In genomic region chr5:148697631-148698368, GRCm38 (mm10) we compare ENCODE assay signal across 11 mouse cellular contexts.
DNase-seq lines count a peak whose midpoint lies in the region; ATAC-seq and TF ChIP-seq lines count a peak whose summit lies in the region.
"Had no signal": no experiment of that assay in that cellular context is flagged by ENCODE, and none has a peak within 500 bp of the region (broad histone marks: within the 10 kb centered on the region; RNA-seq: fewer than 3 reads in every experiment).

No protein-coding gene starts in this region.

- H3K4me1 ChIP-seq in lung, postnatal 0 days (ENCODE audit: insufficient read depth, low read depth, low read length) = no peaks in the 10 kb centered on the region
- H3K4me1 ChIP-seq in limb, embryonic 14.5 days (ENCODE audit: control insufficient read depth, insufficient read depth, low read length) = peaks cover 8% of the 10 kb centered on the region

- H3K4me2 ChIP-seq in lung, postnatal 0 days (replicated peaks; ENCODE audit: low read depth, low read length) = no peak overlapping the region
- H3K4me2 ChIP-seq in limb, embryonic 14.5 days (replicated peaks; ENCODE audit: low read depth, low read length, severe bottlenecking) = no peak overlapping the region
- H3K4me2 ChIP-seq: embryonic facial prominence, embryonic 13.5 days; liver, embryonic 12.5 days had no signal

- ATAC-seq in lung, postnatal 0 days = peak; percentile 17; the same call in 1 of the 2 replicates
- ATAC-seq in limb, embryonic 14.5 days (ENCODE audit: low FRiP score, low read depth) = no peak
- ATAC-seq: liver, embryonic 12.5 days had no signal

- peak; percentile 25 for DNase-seq in adrenal gland, adult 8-10 months
- DNase-seq in adrenal gland, adult 18-20 months (ENCODE audit: low spot score in 2 of 2) = no peak
- DNase-seq in heart, postnatal 4 days = peak; percentile 49
- no peak for DNase-seq in heart, adult 11 months
- DNase-seq in lung, postnatal 0 days (ENCODE audit: low spot score) = no peak
- no peak for DNase-seq in lung, postnatal 25 days (ENCODE audit: low spot score)
- no peak for DNase-seq in limb, embryonic 14.5 days (ENCODE audit: low spot score)
- DNase-seq in thymus, postnatal 0 days (ENCODE audit: low spot score) = no peak
- DNase-seq: heart, adult 18-20 months had no signal

- H3K27me3 ChIP-seq in lung, postnatal 0 days (replicated peaks; ENCODE audit: insufficient read depth, low read length) = no peaks in the 10 kb centered on the region
- H3K27me3 ChIP-seq in limb, embryonic 14.5 days (ENCODE audit: control insufficient read depth, insufficient read depth, low read length) = no peaks in the 10 kb centered on the region
- H3K27me3 ChIP-seq: embryonic facial prominence, embryonic 13.5 days; liver, embryonic 12.5 days had no signal

- H3K9me3 ChIP-seq in lung, postnatal 0 days (ENCODE audit: low read length) = no peaks in the 10 kb centered on the region
- H3K9me3 ChIP-seq in limb, embryonic 14.5 days (ENCODE audit: control insufficient read depth, low read length) = no peaks in the 10 kb centered on the region
- H3K9me3 ChIP-seq: liver, embryonic 12.5 days had no signal

- no peak overlapping the region for H3K9ac ChIP-seq in lung, postnatal 0 days (replicated peaks; ENCODE audit: low read depth)
- no peak overlapping the region for H3K9ac ChIP-seq in limb, embryonic 14.5 days (ENCODE audit: low read depth, low read length, severe bottlenecking)
- H3K9ac ChIP-seq: embryonic facial prominence, embryonic 13.5 days; liver, embryonic 12.5 days had no signal

- no peaks in the 10 kb centered on the region for H3K36me3 ChIP-seq in lung, postnatal 0 days (ENCODE audit: insufficient read depth, low read length)
- no peaks in the 10 kb centered on the region for H3K36me3 ChIP-seq in limb, embryonic 14.5 days (ENCODE audit: control insufficient read depth, insufficient read depth, low read length)
- H3K36me3 ChIP-seq: embryonic facial prominence, embryonic 13.5 days; liver, embryonic 12.5 days had no signal

- no peak for TF ChIP-seq CTCF in lung, postnatal 0 days (IDR thresholded peaks at IDR 0.05)

- H3K27ac ChIP-seq in lung, postnatal 0 days (ENCODE audit: low read length) = no peak overlapping the region
- peak overlapping the region; percentile 33; the same call in 1 of the 2 replicates for H3K27ac ChIP-seq in limb, embryonic 14.5 days (replicated peaks; ENCODE audit: low read depth, low read length)
- H3K27ac ChIP-seq: embryonic facial prominence, embryonic 13.5 days; liver, embryonic 12.5 days had no signal

- no peak for TF ChIP-seq EP300 in lung, postnatal 0 days (IDR thresholded peaks at IDR 0.05)

- 56% methylated on average over 22 of the region's 22 CpGs for WGBS in lung, postnatal 0 days
- WGBS in limb, embryonic 14.5 days = 64% methylated on average over 22 of the region's 22 CpGs

- no peak overlapping the region for H3K4me3 ChIP-seq in lung, postnatal 0 days (ENCODE audit: low read depth, low read length)
- no peak overlapping the region for H3K4me3 ChIP-seq in limb, embryonic 14.5 days (replicated peaks; ENCODE audit: low read length)
- H3K4me3 ChIP-seq: embryonic facial prominence, embryonic 13.5 days; liver, embryonic 12.5 days had no signal

- TF ChIP-seq POLR2A in limb, embryonic 14.5 days (IDR thresholded peaks at IDR 0.05; ENCODE audit: borderline replicate concordance, extremely low read depth, insufficient read depth, insufficient read length) = no peak

Comparison
In these comparisons a context has a peak if more than half of its experiments do, and no peak if none do; other contexts are left out.
1. DNase-seq: peak in adrenal gland, adult 8-10 months (single experiment) and heart, postnatal 4 days (single experiment); none in adrenal gland, adult 18-20 months (0 of 2), heart, adult 11 months (single experiment), lung, postnatal 0 days (single experiment), lung, postnatal 25 days (single experiment), limb, embryonic 14.5 days (single experiment) and thymus, postnatal 0 days (single experiment).